Mouse (Mus musculus) embryonic facial prominence, embryonic 15.5 days (tissue): ENCODE results near the gene Eps8l2. TPM values are rescaled to one million over a fixed set of nuclear protein-coding genes. Genes with fewer than 3 reads are reported as not detected.
A peak's percentile ranks its signal among the peaks of the same experiment; 100 is the strongest.

Experiments used
- ATAC-seq: fragments of 200-750 bp; cut with Nextera tagmentation; 2 replicates; pipeline ENCODE4 v1.8.0; 2017; ENCODE audit warnings: low read depth, moderate TSS enrichment; ENCODE audit not compliant: insufficient number of reproducible peaks, low FRiP score, low TSS enrichment
- H3K27ac ChIP-seq: fragments of 300-500 bp; sonication (generic); replicated peaks from 2 replicates; pipeline ENCODE4 v1.5.1; 2015; ENCODE audit warnings: mild to moderate bottlenecking, inconsistent platforms
- H3K27me3 ChIP-seq: fragments of 300-500 bp; sonication (generic); 2 replicates; pipeline ENCODE4 v1.6.1; 2015; ENCODE audit warnings: inconsistent platforms
- H3K36me3 ChIP-seq: fragments of 300-500 bp; sonication (generic); 2 replicates; pipeline ENCODE4 v1.6.1; 2015; ENCODE audit warnings: mild to moderate bottlenecking, inconsistent platforms
- H3K4me1 ChIP-seq: fragments of 300-500 bp; sonication (generic); 2 replicates; pipeline ENCODE4 v1.6.1; 2015; ENCODE audit warnings: inconsistent platforms
- H3K4me2 ChIP-seq: fragments of 300-500 bp; sonication (generic); replicated peaks from 2 replicates; pipeline ENCODE4 v1.6.1; 2015; ENCODE audit warnings: mild to moderate bottlenecking, inconsistent platforms
- H3K4me3 ChIP-seq: fragments of 300-500 bp; sonication (generic); replicated peaks from 2 replicates; pipeline ENCODE4 v1.5.1; 2015; ENCODE audit warnings: mild to moderate bottlenecking, inconsistent platforms
- H3K9ac ChIP-seq: fragments of 300-500 bp; sonication (generic); 2 replicates; pipeline ENCODE4 v1.6.1; 2015; ENCODE audit warnings: inconsistent platforms
- H3K9me3 ChIP-seq: fragments of 300-500 bp; sonication (generic); replicated peaks from 2 replicates; pipeline ENCODE4 v1.6.1; 2016; ENCODE audit warnings: inconsistent platforms
- WGBS: fragments of 180-500 bp; shearing (Covaris S2); methylation state at CpG from one replicate; pipeline ENCODE4 v1.1.7; 2015; 5-methylcytosine and 5-hydroxymethylcytosine counted together
- polyA plus RNA-seq: library from polyadenylated mRNA; unstranded; fragments of >200 nt; fragmentation: Nextera tagmentation; extraction: Ambion mirVana; gene quantifications from 2 replicates; pipeline ENCODE4 v1.2.1, GENCODE M21; 2015

Eps8l2 gene
- polyA plus RNA-seq, 1 experiment from 2014 or later, result 40.5 TPM

- peaks cover 15% of the 10 kb centered on the region for H3K4me1 ChIP-seq
- H3K9ac ChIP-seq, result no peak overlapping the region
- peaks cover 13% of the 10 kb centered on the region for H3K36me3 ChIP-seq
- H3K9me3 ChIP-seq, result no peaks in the 10 kb centered on the region
- H3K27me3 ChIP-seq, result no peaks in the 10 kb centered on the region
- ATAC-seq, result no peak
- H3K27ac ChIP-seq, result no peak overlapping the region
- 72% methylated on average over 2 of the region's 2 CpGs for WGBS
- no peak overlapping the region for H3K4me2 ChIP-seq
- no peak overlapping the region for H3K4me3 ChIP-seq
Measured at GRCm38 (mm10) chr7:141335044-141335579, 3.6 kb upstream of the Eps8l2 start.

- WGBS, result 86% methylated on average over 4 of the region's 4 CpGs
- no peak overlapping the region for H3K9ac ChIP-seq
- no peak overlapping the region for H3K4me3 ChIP-seq
- H3K27ac ChIP-seq, result no peak overlapping the region
- H3K9me3 ChIP-seq, result no peaks in the 10 kb centered on the region
- no peaks in the 10 kb centered on the region for H3K27me3 ChIP-seq
- H3K4me2 ChIP-seq, result no peak overlapping the region
- ATAC-seq, result no peak
- H3K4me1 ChIP-seq, result peaks cover 18% of the 10 kb centered on the region
- H3K36me3 ChIP-seq, result peaks cover 13% of the 10 kb centered on the region
Measured at GRCm38 (mm10) chr7:141335682-141336081, 3.0 kb upstream of the Eps8l2 start.

- no peak for ATAC-seq
- Histone ChIP-seq H3K4me1 (peaks cover 18% of the 10 kb centered on the region), H3K36me3 (peaks cover 13% of the 10 kb centered on the region), H3K27ac (no peak overlapping the region), H3K9me3 (no peaks in the 10 kb centered on the region), H3K4me2 (no peak overlapping the region), H3K27me3 (no peaks in the 10 kb centered on the region), H3K9ac (no peak overlapping the region), H3K4me3 (no peak overlapping the region)
- WGBS, result 83% methylated on average over 3 of the region's 3 CpGs
Measured at GRCm38 (mm10) chr7:141336296-141336695, 2.4 kb upstream of the Eps8l2 start.

DNA sequence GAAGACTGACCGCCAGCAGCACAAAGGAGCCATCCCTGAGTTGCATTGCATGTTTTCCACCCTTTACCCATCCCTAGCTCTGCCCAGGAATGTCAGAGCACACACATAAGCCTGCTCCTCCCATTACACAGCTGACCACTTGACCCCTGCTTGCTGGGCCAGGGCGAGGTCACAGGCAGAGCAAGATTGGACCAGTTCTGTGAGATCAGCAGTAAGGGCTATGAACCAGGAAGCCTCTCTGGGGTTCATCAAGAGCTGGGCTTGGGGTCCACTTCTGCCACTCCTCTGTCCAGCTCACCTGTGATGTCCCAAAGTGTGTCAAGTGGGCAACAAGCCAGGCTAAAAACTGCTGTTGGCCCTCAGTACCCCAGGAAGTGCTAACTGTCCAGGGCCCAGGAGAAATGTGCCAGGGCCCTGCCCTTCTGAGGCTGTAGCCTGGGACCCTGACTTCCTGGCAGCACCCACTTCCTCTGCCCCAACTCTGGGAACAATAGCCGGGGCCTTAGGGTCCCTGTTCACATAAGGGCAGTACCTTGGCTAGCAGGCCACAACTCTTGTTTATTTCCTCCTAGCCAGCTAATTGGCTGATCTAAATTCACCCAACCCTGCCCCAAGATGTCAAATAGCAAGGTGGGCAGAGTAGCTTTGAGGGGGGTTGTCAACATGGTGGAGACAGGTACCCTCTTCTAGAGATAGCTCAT lies 814 bp upstream of the Eps8l2 start:
- 66% methylated on average over 3 of the region's 3 CpGs for WGBS
- Histone ChIP-seq H3K4me1 (peaks cover 18% of the 10 kb centered on the region), H3K4me3 (no peak overlapping the region), H3K9me3 (no peaks in the 10 kb centered on the region), H3K36me3 (peaks cover 11% of the 10 kb centered on the region), H3K27ac (no peak overlapping the region), H3K4me2 (0 out of 2 replicates have a peak overlapping the region, but pooled peaks have one; percentile 56), H3K27me3 (no peaks in the 10 kb centered on the region), H3K9ac (no peak overlapping the region)
- no peak for ATAC-seq

DNA sequence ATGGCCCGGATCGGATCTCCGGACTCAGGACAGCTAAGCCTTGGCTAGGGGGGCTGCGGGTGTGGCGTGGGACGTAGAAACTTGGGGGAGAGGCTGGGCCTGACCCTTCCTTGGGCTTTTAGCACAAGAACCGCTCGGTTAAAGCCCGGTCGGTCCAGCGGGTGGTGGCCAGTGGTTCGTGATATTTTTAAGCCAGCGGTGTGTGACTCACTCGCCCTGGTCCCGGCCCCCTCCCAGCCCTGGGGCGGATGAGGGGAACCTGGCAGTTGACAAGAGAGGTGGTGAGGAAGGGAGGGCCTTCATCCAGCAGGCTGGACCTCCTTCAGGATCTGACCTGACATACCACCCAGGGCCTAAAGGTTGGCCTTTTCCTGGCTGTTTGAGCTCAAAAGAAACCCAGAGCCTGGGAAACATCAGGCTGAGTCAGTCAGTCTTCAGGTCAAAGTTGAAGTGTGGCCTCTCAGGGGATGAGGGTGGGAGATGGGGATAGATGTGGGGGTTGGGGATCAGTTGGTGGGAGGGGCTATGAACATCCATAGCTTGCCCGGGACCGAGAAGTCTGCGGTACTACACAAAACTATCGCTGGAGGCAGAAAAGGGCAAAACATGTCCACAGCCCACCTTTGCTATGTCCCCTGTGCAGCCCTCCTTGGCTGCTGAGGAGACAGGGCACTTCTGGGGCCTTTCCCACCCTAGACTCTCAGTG lies 688 bp downstream of the Eps8l2 start:
- H3K27me3 ChIP-seq, result no peaks in the 10 kb centered on the region
- H3K4me1 ChIP-seq, result peaks cover 18% of the 10 kb centered on the region
- ATAC-seq, result no peak
- 35% methylated on average over 20 of the region's 20 CpGs for WGBS
- H3K4me3 ChIP-seq, result peak overlapping the region; percentile 41
- H3K4me2 ChIP-seq, result peak overlapping the region; percentile 56
- H3K9me3 ChIP-seq, result no peaks in the 10 kb centered on the region
- H3K36me3 ChIP-seq, result peaks cover 4% of the 10 kb centered on the region; the same call in 1 of the 2 replicates
- peak overlapping the region; percentile 35 for H3K9ac ChIP-seq
- peak overlapping the region; percentile 51; the same call in 1 of the 2 replicates for H3K27ac ChIP-seq

- WGBS, result 62% methylated on average over 7 of the region's 7 CpGs
- H3K4me2 ChIP-seq, result peak overlapping the region; percentile 56
Measured at GRCm38 (mm10) chr7:141340023-141340422, 1.3 kb downstream of the Eps8l2 start.

DNA sequence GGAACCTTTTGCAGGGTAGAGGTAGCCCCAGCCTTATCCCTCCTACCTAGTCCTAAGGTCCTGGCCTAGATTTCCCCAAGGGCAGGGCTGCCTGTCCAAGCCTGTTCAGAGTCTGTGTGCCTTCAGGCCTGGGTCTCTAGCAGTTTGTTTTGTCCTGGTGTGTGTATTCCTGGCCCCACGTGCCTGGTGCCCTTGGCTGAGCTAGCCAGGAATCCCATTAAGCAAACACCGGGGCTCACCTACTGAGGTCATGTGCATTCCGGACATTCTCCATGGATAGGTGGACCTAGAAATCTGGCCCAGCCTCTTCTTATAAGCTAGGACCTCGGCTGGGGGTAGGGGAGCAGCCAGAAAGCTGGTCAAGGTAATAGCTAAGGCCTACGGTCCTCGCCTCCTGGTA lies 1.8 kb downstream of the Eps8l2 start:
- WGBS, result 74% methylated on average over 6 of the region's 6 CpGs
- ATAC-seq, result no peak
- Histone ChIP-seq H3K4me2 (peak overlapping the region; percentile 56; the same call in 1 of the 2 replicates), H3K4me3 (no peak overlapping the region), H3K27me3 (no peaks in the 10 kb centered on the region), H3K9ac (no peak overlapping the region), H3K36me3 (peaks cover 4% of the 10 kb centered on the region; the same call in 1 of the 2 replicates), H3K4me1 (peaks cover 18% of the 10 kb centered on the region), H3K9me3 (no peaks in the 10 kb centered on the region), H3K27ac (no peak overlapping the region)

More at GRCm38 (mm10) chr7:141340023-141340422, 1.3 kb downstream of the Eps8l2 start:
- no peak for ATAC-seq
- Histone ChIP-seq H3K9ac (no peak overlapping the region), H3K4me1 (peaks cover 18% of the 10 kb centered on the region), H3K4me3 (no peak overlapping the region), H3K27me3 (no peaks in the 10 kb centered on the region), H3K9me3 (no peaks in the 10 kb centered on the region), H3K36me3 (peaks cover 4% of the 10 kb centered on the region; the same call in 1 of the 2 replicates), H3K27ac (no peak overlapping the region)

DNA sequence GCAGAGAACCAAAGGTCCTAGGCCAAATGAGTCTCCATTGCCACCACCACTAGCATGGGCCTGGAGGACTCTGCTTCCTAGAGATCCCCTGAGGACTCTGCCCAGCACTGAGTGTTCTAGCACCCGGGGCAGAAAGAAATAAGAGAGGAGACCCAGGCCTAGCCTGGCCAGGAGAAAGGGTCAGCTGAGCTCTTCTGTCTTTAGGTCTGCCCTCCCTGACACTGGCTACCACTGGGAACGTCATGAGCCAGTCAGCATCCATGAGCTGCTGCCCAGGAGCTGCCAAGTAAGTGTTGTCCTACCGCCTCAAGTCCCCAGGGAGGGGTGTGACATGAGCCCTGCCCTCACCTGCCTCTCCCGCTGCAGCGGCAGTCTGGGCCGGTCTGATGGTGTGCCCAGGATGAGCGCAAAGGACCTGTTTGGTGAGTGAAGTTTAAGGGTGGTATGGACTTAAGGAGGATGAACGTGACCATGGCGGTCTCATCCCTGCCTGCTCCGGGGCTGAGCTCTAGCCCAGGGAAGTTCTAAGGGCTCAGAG lies 3.1 kb downstream of the Eps8l2 start:
- Histone ChIP-seq H3K27ac (no peak overlapping the region), H3K9ac (no peak overlapping the region), H3K4me2 (no peak overlapping the region), H3K4me1 (peaks cover 18% of the 10 kb centered on the region), H3K4me3 (no peak overlapping the region), H3K9me3 (no peaks in the 10 kb centered on the region), H3K27me3 (no peaks in the 10 kb centered on the region), H3K36me3 (no peaks in the 10 kb centered on the region)
- 74% methylated on average over 10 of the region's 10 CpGs for WGBS
- ATAC-seq, result no peak

DNA sequence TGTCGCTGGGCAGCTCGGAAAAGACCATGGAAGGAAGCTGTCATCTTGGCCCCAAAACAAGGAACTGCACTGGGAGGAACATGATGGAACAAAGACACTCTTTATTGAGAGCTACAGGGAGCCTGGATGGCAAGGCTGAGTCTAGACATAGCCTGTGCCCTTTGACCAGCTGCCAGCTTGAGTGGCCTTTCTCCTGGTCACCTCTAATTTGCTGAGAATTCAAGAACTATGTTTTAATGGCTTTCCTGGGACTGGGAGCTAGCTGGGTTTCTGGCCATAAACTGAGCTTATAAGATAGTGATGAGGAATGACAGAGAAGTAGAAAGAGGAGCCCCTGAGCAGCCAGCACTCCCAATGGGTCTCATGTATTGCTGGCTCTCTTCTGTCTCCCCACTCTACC lies 4.5 kb downstream of the Eps8l2 start:
- Histone ChIP-seq H3K9ac (no peak overlapping the region), H3K36me3 (no peaks in the 10 kb centered on the region), H3K4me2 (no peak overlapping the region), H3K27me3 (no peaks in the 10 kb centered on the region), H3K4me1 (peaks cover 14% of the 10 kb centered on the region), H3K27ac (no peak overlapping the region), H3K9me3 (no peaks in the 10 kb centered on the region), H3K4me3 (no peak overlapping the region)
- WGBS, result 52% methylated on average over 2 of the region's 2 CpGs
- no peak for ATAC-seq

GRCm38 (mm10) chr7:141343696-141344095 lies 5.0 kb downstream of the Eps8l2 start:
- Histone ChIP-seq H3K9me3 (no peaks in the 10 kb centered on the region), H3K36me3 (no peaks in the 10 kb centered on the region), H3K27ac (no peak overlapping the region), H3K9ac (no peak overlapping the region), H3K27me3 (no peaks in the 10 kb centered on the region), H3K4me3 (no peak overlapping the region), H3K4me1 (peaks cover 9% of the 10 kb centered on the region), H3K4me2 (no peak overlapping the region)
- ATAC-seq, result no peak
- WGBS, result 60% methylated on average over 7 of the region's 7 CpGs

GRCm38 (mm10) chr7:141344787-141345186 lies 6.1 kb downstream of the Eps8l2 start:
- no peak for ATAC-seq
- no peaks in the 10 kb centered on the region for H3K9me3 ChIP-seq
- H3K27ac ChIP-seq, result no peak overlapping the region
- H3K27me3 ChIP-seq, result no peaks in the 10 kb centered on the region
- H3K4me2 ChIP-seq, result no peak overlapping the region
- whole genome bisulfite sequencing, result 78% methylated on average over 5 of the region's 5 CpGs
- no peak overlapping the region for H3K4me3 ChIP-seq
- no peak overlapping the region for H3K9ac ChIP-seq
- H3K36me3 ChIP-seq, result no peaks in the 10 kb centered on the region
- 0 out of 2 replicates have a peak, but pooled peaks cover 6% of the 10 kb centered on the region for H3K4me1 ChIP-seq
